Mouse (Mus musculus): ENCODE results near the gene Amigo1. TPM values are rescaled to one million over a fixed set of nuclear protein-coding genes. Genes with fewer than 3 reads are reported as not detected.

Amigo1 gene
- polyA plus RNA-seq, 1 experiment from 2014 or later, result 7.2 TPM

GRCm38 (mm10) chr3:108210771-108211139 is 24.6 kb downstream of the Amigo1 start, which contains the start of gene Atxn7l2:
TSS of gene Atxn7l2 (minus strand) at chr3:108210934.
- H3K4me2 ChIP-seq (ENCODE audit: low read depth), result peak within 1 kb of the TSS; percentile 88
- peaks cover 8% of the 10 kb centered on the region; the same call in 1 of the 2 replicates for H3K4me1 ChIP-seq (ENCODE audit: control insufficient read depth, insufficient read depth, low read length)
- 0% methylated on average over 14 of the region's 14 CpGs for WGBS
- H3K9me3 ChIP-seq (ENCODE audit: control insufficient read depth, low read length), result no peaks in the 10 kb centered on the region
- ATAC-seq (ENCODE audit: insufficient read depth, low FRiP score, low TSS enrichment) (peak; percentile 82), DNase-seq (ENCODE audit: low spot score) (no peak)
- no peaks in the 10 kb centered on the region for H3K27me3 ChIP-seq (ENCODE audit: control insufficient read depth, insufficient read depth, low read length)
- H3K27ac ChIP-seq (ENCODE audit: low read depth, low read length), result peak within 1 kb of the TSS; percentile 91
- H3K4me3 ChIP-seq (ENCODE audit: low read depth, low read length), result peak within 1 kb of the TSS; percentile 56
- peak within 1 kb of the TSS; percentile 92 for H3K9ac ChIP-seq (ENCODE audit: low read length)
- peaks cover 5% of the 10 kb centered on the region; the same call in 1 of the 2 replicates for H3K36me3 ChIP-seq (ENCODE audit: control insufficient read depth, insufficient read depth, low read length)

GRCm38 (mm10) chr3:108211845-108212244 is 25.7 kb downstream of the Amigo1 start:
- Histone ChIP-seq H3K36me3 (ENCODE audit: control insufficient read depth, insufficient read depth, low read length) (peaks cover 2% of the 10 kb centered on the region; the same call in 1 of the 2 replicates), H3K9me3 (ENCODE audit: control insufficient read depth, low read length) (no peaks in the 10 kb centered on the region), H3K9ac (ENCODE audit: low read length) (no peak overlapping the region), H3K4me1 (ENCODE audit: control insufficient read depth, insufficient read depth, low read length) (peaks cover 8% of the 10 kb centered on the region; the same call in 1 of the 2 replicates), H3K4me3 (ENCODE audit: low read depth, low read length) (no peak overlapping the region), H3K27me3 (ENCODE audit: control insufficient read depth, insufficient read depth, low read length) (no peaks in the 10 kb centered on the region), H3K27ac (ENCODE audit: low read depth, low read length) (no peak overlapping the region), H3K4me2 (ENCODE audit: low read depth) (no peak overlapping the region)
- WGBS, result 76% methylated on average over 6 of the region's 6 CpGs
- DNase-seq (ENCODE audit: low spot score) (no peak), ATAC-seq (ENCODE audit: insufficient read depth, low FRiP score, low TSS enrichment) (no peak)

GRCm38 (mm10) chr3:108212406-108212805 is 26.3 kb downstream of the Amigo1 start:
- Histone ChIP-seq H3K27me3 (ENCODE audit: control insufficient read depth, insufficient read depth, low read length) (no peaks in the 10 kb centered on the region), H3K9me3 (ENCODE audit: control insufficient read depth, low read length) (no peaks in the 10 kb centered on the region), H3K36me3 (ENCODE audit: control insufficient read depth, insufficient read depth, low read length) (peaks cover under 1% of the 10 kb centered on the region; the same call in 1 of the 2 replicates), H3K4me3 (ENCODE audit: low read depth, low read length) (no peak overlapping the region), H3K9ac (ENCODE audit: low read length) (no peak overlapping the region), H3K4me2 (ENCODE audit: low read depth) (no peak overlapping the region), H3K27ac (ENCODE audit: low read depth, low read length) (no peak overlapping the region), H3K4me1 (ENCODE audit: control insufficient read depth, insufficient read depth, low read length) (peaks cover 8% of the 10 kb centered on the region; the same call in 1 of the 2 replicates)
- DNase-seq (ENCODE audit: low spot score) (no peak), ATAC-seq (ENCODE audit: insufficient read depth, low FRiP score, low TSS enrichment) (no peak)
- WGBS, result 92% methylated on average over 8 of the region's 8 CpGs

- Histone ChIP-seq H3K9me3 (ENCODE audit: control insufficient read depth, low read length) (no peaks in the 10 kb centered on the region), H3K27me3 (ENCODE audit: control insufficient read depth, insufficient read depth, low read length) (no peaks in the 10 kb centered on the region), H3K4me1 (ENCODE audit: control insufficient read depth, insufficient read depth, low read length) (no peaks in the 10 kb centered on the region), H3K36me3 (ENCODE audit: control insufficient read depth, insufficient read depth, low read length) (no peaks in the 10 kb centered on the region), H3K4me2 (ENCODE audit: low read depth) (no peak overlapping the region), H3K27ac (ENCODE audit: low read depth, low read length) (no peak overlapping the region), H3K4me3 (ENCODE audit: low read depth, low read length) (no peak overlapping the region), H3K9ac (ENCODE audit: low read length) (no peak overlapping the region)
- ATAC-seq (ENCODE audit: insufficient read depth, low FRiP score, low TSS enrichment), result no peak
- no peak for DNase-seq (ENCODE audit: low spot score)
- 20% methylated on average over 5 of the region's 5 CpGs for WGBS
These were observed 28.6 kb downstream of the Amigo1 start for GRCm38 (mm10) chr3:108214734-108215133.

- ATAC-seq (ENCODE audit: insufficient read depth, low FRiP score, low TSS enrichment), result no peak
- Histone ChIP-seq H3K9me3 (ENCODE audit: control insufficient read depth, low read length) (no peaks in the 10 kb centered on the region), H3K4me1 (ENCODE audit: control insufficient read depth, insufficient read depth, low read length) (no peaks in the 10 kb centered on the region), H3K4me2 (ENCODE audit: low read depth) (no peak overlapping the region), H3K27ac (ENCODE audit: low read depth, low read length) (no peak overlapping the region), H3K36me3 (ENCODE audit: control insufficient read depth, insufficient read depth, low read length) (no peaks in the 10 kb centered on the region), H3K9ac (ENCODE audit: low read length) (no peak overlapping the region), H3K27me3 (ENCODE audit: control insufficient read depth, insufficient read depth, low read length) (peaks cover 13% of the 10 kb centered on the region), H3K4me3 (ENCODE audit: low read depth, low read length) (no peak overlapping the region)
- 89% methylated on average over 3 of the region's 3 CpGs for WGBS
- no peak for DNase-seq (ENCODE audit: low spot score)
These were observed 34.5 kb downstream of the Amigo1 start for GRCm38 (mm10) chr3:108220661-108221060.

GRCm38 (mm10) chr3:108225711-108226557 is 39.8 kb downstream of the Amigo1 start:
- H3K4me1 ChIP-seq (ENCODE audit: control insufficient read depth, insufficient read depth, low read length), result 0 out of 2 replicates have a peak, but pooled peaks cover 5% of the 10 kb centered on the region
- peak overlapping the region; percentile 54 for H3K4me2 ChIP-seq (ENCODE audit: low read depth)
- H3K9ac ChIP-seq (ENCODE audit: low read length), result peak overlapping the region; percentile 33
- peaks cover 36% of the 10 kb centered on the region for H3K27me3 ChIP-seq (ENCODE audit: control insufficient read depth, insufficient read depth, low read length)
- ATAC-seq (ENCODE audit: insufficient read depth, low FRiP score, low TSS enrichment) (peak; percentile 16; the same call in 1 of the 2 replicates), DNase-seq (ENCODE audit: low spot score) (peak; percentile 36)
- H3K4me3 ChIP-seq (ENCODE audit: low read depth, low read length), result peak overlapping the region; percentile 34
- 2% methylated on average over 61 of the region's 67 CpGs for WGBS
- H3K36me3 ChIP-seq (ENCODE audit: control insufficient read depth, insufficient read depth, low read length), result no peaks in the 10 kb centered on the region
- no peak overlapping the region for H3K27ac ChIP-seq (ENCODE audit: low read depth, low read length)
- H3K9me3 ChIP-seq (ENCODE audit: control insufficient read depth, low read length), result no peaks in the 10 kb centered on the region

GRCm38 (mm10) chr3:108226558-108227350 is 40.6 kb downstream of the Amigo1 start, which contains the start of gene Sypl2:
TSS of gene Sypl2 (minus strand) at chr3:108226648.
- 0 out of 2 replicates have a peak, but pooled peaks cover 5% of the 10 kb centered on the region for H3K4me1 ChIP-seq (ENCODE audit: control insufficient read depth, insufficient read depth, low read length)
- DNase-seq (ENCODE audit: low spot score) (peak; percentile 69), ATAC-seq (ENCODE audit: insufficient read depth, low FRiP score, low TSS enrichment) (0 out of 2 replicates have a peak, but pooled peaks have one; percentile 31)
- H3K4me2 ChIP-seq (ENCODE audit: low read depth), result peak within 1 kb of the TSS; percentile 54
- H3K9me3 ChIP-seq (ENCODE audit: control insufficient read depth, low read length), result no peaks in the 10 kb centered on the region
- H3K4me3 ChIP-seq (ENCODE audit: low read depth, low read length), result peak within 1 kb of the TSS; percentile 34
- H3K27ac ChIP-seq (ENCODE audit: low read depth, low read length), result no peak within 1 kb of the TSS
- 2% methylated on average over 44 of the region's 44 CpGs for WGBS
- H3K27me3 ChIP-seq (ENCODE audit: control insufficient read depth, insufficient read depth, low read length), result peaks cover 36% of the 10 kb centered on the region
- no peaks in the 10 kb centered on the region for H3K36me3 ChIP-seq (ENCODE audit: control insufficient read depth, insufficient read depth, low read length)
- peak within 1 kb of the TSS; percentile 33 for H3K9ac ChIP-seq (ENCODE audit: low read length)

- DNase-seq (ENCODE audit: low spot score) (no peak), ATAC-seq (ENCODE audit: insufficient read depth, low FRiP score, low TSS enrichment) (no peak)
- H3K27me3 ChIP-seq (ENCODE audit: control insufficient read depth, insufficient read depth, low read length), result peaks cover 36% of the 10 kb centered on the region
- H3K4me2 ChIP-seq (ENCODE audit: low read depth), result no peak overlapping the region
- 0 out of 2 replicates have a peak, but pooled peaks cover 5% of the 10 kb centered on the region for H3K4me1 ChIP-seq (ENCODE audit: control insufficient read depth, insufficient read depth, low read length)
- no peak overlapping the region for H3K9ac ChIP-seq (ENCODE audit: low read length)
- 73% methylated on average over 2 of the region's 2 CpGs for WGBS
- H3K36me3 ChIP-seq (ENCODE audit: control insufficient read depth, insufficient read depth, low read length), result no peaks in the 10 kb centered on the region
- H3K27ac ChIP-seq (ENCODE audit: low read depth, low read length), result no peak overlapping the region
- H3K9me3 ChIP-seq (ENCODE audit: control insufficient read depth, low read length), result no peaks in the 10 kb centered on the region
- H3K4me3 ChIP-seq (ENCODE audit: low read depth, low read length), result no peak overlapping the region
These were observed 41.4 kb downstream of the Amigo1 start for GRCm38 (mm10) chr3:108227521-108227920.

Data from neural tube, embryonic 11.5 days (tissue).